Mouse (Mus musculus): Measurements from ENCODE around the gene Slx1b. TPM values are rescaled to one million over a fixed set of nuclear protein-coding genes. Genes with fewer than 3 reads are reported as not detected.
"Not testable (repeated sequence)": the region's sequence is repeated elsewhere in the genome, so short reads cannot be mapped to it uniquely, and the experiment has no call there.

Slx1b gene
- polyA plus RNA-seq (2015; fragmentation: Nextera tagmentation; extraction: Ambion mirVana) = 9.8 and 12.5 TPM in 2 replicates

DNA sequence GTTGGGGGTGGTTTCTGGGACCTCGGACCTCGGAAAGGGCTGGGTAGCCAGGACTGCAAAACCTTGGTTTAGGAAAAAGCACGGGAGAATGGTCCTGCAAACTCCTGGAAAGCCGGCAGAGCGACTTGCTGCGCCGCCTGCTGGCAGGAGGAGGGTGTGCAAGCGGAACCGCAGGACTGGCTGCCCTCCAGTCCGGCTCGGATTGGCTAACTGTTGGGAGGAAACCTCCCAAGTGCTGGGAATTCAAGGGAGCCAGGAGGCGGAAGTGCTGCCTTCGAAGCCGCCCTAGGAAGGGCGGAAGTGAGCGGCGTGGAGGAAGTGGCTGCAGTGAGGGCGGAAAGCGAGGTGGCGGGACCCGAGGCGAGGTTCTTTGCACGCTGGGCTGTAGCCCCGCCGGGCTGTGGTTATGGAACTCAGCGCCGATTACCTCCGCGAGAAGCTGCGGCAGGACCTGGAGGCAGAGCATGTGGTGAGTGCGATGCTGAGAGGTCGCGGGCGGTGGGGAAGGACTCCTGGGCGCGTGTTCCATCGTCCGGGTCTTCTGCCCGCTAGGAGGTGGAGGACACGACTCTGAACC is at the start of gene Slx1b:
Gene Slx1b, minus strand, starts transcription at position 154 of the 577 bp plus-strand sequence.
- under 1% methylated on average over 40 of the region's 40 CpGs for WGBS
- Histone ChIP-seq H3K9me3 (replicated peaks) (no peaks in the 10 kb centered on the region), H3K4me3 (replicated peaks) (peak within 1 kb of the TSS; percentile 72), H3K4me2 (replicated peaks) (peak within 1 kb of the TSS; percentile 86), H3K27ac (replicated peaks) (peak within 1 kb of the TSS; percentile 97), H3K36me3 (peaks cover 20% of the 10 kb centered on the region), H3K27me3 (no peaks in the 10 kb centered on the region), H3K9ac (peak within 1 kb of the TSS; percentile 84), H3K4me1 (peaks cover 23% of the 10 kb centered on the region)
- ATAC-seq (ENCODE audit: insufficient number of reproducible peaks, low FRiP score, low TSS enrichment, low read depth) = peak; percentile 95

DNA sequence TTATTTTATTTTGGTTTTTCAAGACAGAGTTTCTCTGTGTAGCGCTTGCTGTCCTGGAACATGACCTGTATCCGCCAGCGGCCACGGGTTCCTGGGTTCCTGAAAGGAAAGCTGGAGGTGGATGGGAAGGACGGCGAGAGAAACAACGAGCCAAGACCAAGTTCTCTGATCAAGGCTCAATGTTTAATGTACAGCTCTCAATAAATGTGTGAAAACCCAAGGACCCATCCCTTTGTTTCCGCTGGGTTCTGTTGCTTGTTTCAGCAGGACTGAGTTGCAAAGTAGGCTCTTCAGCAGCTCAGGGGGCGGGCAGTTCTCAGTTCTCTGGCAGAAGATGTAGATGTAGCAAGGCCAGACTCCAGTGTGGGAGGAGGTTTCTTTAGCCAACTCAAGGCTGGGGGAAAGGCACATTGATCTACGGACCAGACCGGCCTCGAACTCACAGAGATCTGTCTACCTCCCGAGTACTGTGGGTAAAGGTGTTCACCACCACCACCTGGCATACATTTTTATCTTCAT is 46.4 kb upstream of the Slx1b start:
- no peak overlapping the region for H3K9ac ChIP-seq
- 89% methylated on average over 13 of the region's 13 CpGs for WGBS
- ATAC-seq (ENCODE audit: insufficient number of reproducible peaks, low FRiP score, low TSS enrichment, low read depth) = no peak
- H3K4me3 ChIP-seq (replicated peaks) = no peak overlapping the region
- H3K9me3 ChIP-seq (replicated peaks) = no peaks in the 10 kb centered on the region
- no peaks in the 10 kb centered on the region for H3K36me3 ChIP-seq
- no peak overlapping the region for H3K27ac ChIP-seq (replicated peaks)
- peaks cover 3% of the 10 kb centered on the region; the same call in 1 of the 2 replicates for H3K4me1 ChIP-seq
- no peaks in the 10 kb centered on the region for H3K27me3 ChIP-seq
- H3K4me2 ChIP-seq (replicated peaks) = no peak overlapping the region

DNA sequence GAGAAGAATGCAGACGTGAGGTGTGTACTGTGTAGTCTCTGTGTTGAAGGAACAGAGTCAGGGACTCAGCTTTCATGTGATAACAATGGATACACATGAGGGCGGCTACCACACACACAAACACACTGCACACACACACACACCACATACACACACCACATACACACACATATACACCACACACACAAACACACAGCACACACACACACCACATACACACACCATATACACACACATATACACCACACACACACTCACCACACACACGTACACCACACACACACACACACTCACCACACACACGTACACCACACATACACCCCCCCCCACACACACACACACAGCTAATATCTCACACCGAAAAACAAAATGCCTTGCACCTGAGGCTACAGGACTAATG is 45.9 kb upstream of the Slx1b start:
- no peak for ATAC-seq (ENCODE audit: insufficient number of reproducible peaks, low FRiP score, low TSS enrichment, low read depth)
- Histone ChIP-seq H3K9me3 (replicated peaks) (no peaks in the 10 kb centered on the region), H3K4me3 (replicated peaks) (no peak overlapping the region), H3K4me1 (peaks cover 3% of the 10 kb centered on the region; the same call in 1 of the 2 replicates), H3K27me3 (no peaks in the 10 kb centered on the region), H3K9ac (no peak overlapping the region), H3K27ac (replicated peaks) (no peak overlapping the region), H3K4me2 (replicated peaks) (no peak overlapping the region), H3K36me3 (no peaks in the 10 kb centered on the region)
- 83% methylated on average over 5 of the region's 5 CpGs for WGBS

DNA sequence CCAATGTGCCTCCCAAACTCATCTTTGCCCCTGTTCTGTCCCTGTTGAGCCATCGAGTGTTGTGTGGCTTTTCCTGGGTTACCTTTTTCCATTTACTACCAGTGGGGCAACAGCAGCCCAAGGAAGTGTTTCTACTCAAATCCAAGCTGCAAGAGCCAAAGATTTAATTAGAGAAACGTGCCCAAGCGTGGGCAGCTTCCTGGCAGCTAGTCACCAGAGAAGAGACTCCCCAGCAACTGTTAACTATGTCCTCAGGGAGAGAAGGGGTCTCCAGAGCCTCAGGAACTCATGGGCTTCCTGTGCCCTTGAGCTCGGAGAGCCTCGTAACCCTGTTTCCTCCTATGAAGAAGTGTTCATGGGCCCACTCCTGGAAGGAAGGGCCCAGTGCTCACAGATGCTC is 45.4 kb upstream of the Slx1b start:
- Histone ChIP-seq H3K27ac (replicated peaks) (no peak overlapping the region), H3K4me2 (replicated peaks) (no peak overlapping the region), H3K9ac (no peak overlapping the region), H3K9me3 (replicated peaks) (no peaks in the 10 kb centered on the region), H3K36me3 (no peaks in the 10 kb centered on the region), H3K4me1 (0 out of 2 replicates have a peak, but pooled peaks cover 3% of the 10 kb centered on the region), H3K4me3 (replicated peaks) (no peak overlapping the region), H3K27me3 (no peaks in the 10 kb centered on the region)
- no peak for ATAC-seq (ENCODE audit: insufficient number of reproducible peaks, low FRiP score, low TSS enrichment, low read depth)
- 53% methylated on average over 5 of the region's 5 CpGs for WGBS

DNA sequence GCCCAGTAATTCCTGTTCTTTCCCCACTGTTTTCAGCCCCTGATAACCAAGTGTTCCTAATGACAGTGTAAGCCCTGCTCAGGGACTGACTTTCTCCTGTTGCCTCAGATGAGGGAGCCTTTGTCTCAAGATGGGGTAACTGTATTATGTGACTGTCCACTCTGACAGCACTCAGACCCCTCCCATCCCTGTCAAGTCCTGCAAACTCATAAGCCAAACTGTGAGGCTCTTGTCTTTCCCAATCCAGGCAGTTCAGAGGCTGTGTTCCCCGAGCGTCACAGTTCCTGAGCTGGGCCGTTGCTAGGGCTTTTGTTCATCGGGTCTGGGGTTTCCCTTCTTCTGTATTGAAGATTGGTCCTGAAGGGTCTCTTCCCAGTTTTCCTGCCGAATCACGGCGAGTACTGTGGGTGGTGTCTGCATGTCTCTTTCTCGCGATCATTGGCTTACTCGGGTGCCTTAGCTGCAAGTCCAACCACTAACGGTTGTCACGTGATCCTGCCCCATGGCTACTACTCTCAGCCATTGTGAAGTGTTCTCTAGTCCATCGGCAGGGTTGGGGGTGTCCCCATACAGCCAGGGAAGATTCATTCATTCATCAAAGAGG is 44.6 kb upstream of the Slx1b start:
- no peaks in the 10 kb centered on the region for H3K9me3 ChIP-seq (replicated peaks)
- no peak overlapping the region for H3K4me2 ChIP-seq (replicated peaks)
- no peaks in the 10 kb centered on the region for H3K27me3 ChIP-seq
- no peak overlapping the region for H3K4me3 ChIP-seq (replicated peaks)
- no peak for ATAC-seq (ENCODE audit: insufficient number of reproducible peaks, low FRiP score, low TSS enrichment, low read depth)
- H3K36me3 ChIP-seq = no peaks in the 10 kb centered on the region
- no peak overlapping the region for H3K9ac ChIP-seq
- WGBS = 79% methylated on average over 13 of the region's 13 CpGs
- no peak overlapping the region for H3K27ac ChIP-seq (replicated peaks)
- H3K4me1 ChIP-seq = 0 out of 2 replicates have a peak, but pooled peaks cover 3% of the 10 kb centered on the region

DNA sequence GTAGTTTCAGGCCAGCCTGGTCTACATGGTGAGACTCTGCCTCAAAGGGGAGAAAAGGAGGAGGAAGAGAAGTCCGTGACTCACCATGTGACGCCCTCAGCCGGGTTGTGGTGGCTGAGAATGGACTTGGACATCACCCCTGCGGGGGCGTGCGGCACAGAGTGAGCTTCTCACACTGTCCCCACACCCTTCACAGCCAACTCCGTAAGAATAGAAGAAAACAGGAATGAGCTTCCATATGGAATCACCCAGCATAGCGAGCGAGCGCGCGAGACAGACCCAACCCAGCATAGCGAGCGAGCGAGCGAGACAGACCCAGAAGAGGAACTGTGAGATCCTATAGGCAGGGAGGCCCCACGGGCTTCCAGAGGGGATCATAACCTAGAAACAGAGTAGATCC is 44.0 kb upstream of the Slx1b start:
- no peak for ATAC-seq (ENCODE audit: insufficient number of reproducible peaks, low FRiP score, low TSS enrichment, low read depth)
- Histone ChIP-seq H3K4me2 (replicated peaks) (no peak overlapping the region), H3K9ac (no peak overlapping the region), H3K27ac (replicated peaks) (no peak overlapping the region), H3K36me3 (no peaks in the 10 kb centered on the region), H3K9me3 (replicated peaks) (no peaks in the 10 kb centered on the region), H3K4me3 (replicated peaks) (no peak overlapping the region), H3K27me3 (no peaks in the 10 kb centered on the region), H3K4me1 (0 out of 2 replicates have a peak, but pooled peaks cover 3% of the 10 kb centered on the region)
- WGBS = 86% methylated on average over 17 of the region's 17 CpGs

DNA sequence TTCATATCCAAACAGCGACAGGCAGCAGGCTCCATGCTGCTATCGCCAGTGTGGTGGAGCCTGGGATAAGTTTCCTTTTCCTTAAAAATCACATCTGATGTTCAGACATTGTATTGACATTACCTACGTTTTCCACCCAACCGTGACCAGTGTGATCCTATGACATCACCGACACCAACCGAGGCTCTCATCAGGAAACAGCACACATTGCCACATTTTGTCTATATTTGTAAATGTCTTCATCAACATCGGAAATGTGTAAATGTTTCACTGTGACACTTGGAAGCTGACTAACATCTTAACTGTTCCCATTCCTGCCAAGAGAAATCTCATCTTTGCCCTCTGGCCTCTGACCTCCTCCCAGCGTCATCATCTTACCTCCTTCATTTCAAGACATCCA is 40.5 kb upstream of the Slx1b start:
- WGBS = 72% methylated on average over 8 of the region's 8 CpGs
- no peak overlapping the region for H3K4me2 ChIP-seq (replicated peaks)
- H3K9me3 ChIP-seq (replicated peaks) = no peaks in the 10 kb centered on the region
- no peak overlapping the region for H3K27ac ChIP-seq (replicated peaks)
- H3K4me1 ChIP-seq = 0 out of 2 replicates have a peak, but pooled peaks cover 1% of the 10 kb centered on the region
- no peaks in the 10 kb centered on the region for H3K27me3 ChIP-seq
- no peak overlapping the region for H3K9ac ChIP-seq
- H3K4me3 ChIP-seq (replicated peaks) = no peak overlapping the region
- H3K36me3 ChIP-seq = no peaks in the 10 kb centered on the region
- no peak for ATAC-seq (ENCODE audit: insufficient number of reproducible peaks, low FRiP score, low TSS enrichment, low read depth)

DNA sequence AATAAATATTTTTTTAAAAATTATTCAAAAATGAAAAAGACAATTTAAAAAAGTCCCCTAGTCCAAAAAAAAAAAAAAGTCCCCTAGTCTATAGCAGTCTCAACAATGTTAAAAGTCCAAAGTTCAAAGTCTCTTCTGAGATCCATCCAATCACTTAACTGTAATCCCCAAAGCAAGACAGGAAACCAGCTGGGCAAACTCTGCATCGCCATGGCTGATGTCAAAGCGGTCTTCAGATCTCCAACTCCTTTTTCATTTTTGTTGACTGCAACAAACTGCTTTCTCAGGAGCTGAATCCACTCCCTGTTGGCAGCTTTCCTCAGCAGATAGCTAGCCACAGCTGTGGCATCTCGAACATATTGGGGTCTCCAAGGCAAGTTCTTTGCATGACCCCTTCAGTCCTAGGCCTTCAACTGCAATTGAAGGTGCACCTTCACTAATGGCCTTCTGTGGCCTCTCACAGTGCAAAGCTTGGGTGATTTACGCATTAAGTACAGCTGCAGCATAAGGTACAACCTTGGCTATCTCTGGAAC is 34.7 kb upstream of the Slx1b start:
- ATAC-seq (ENCODE audit: insufficient number of reproducible peaks, low FRiP score, low TSS enrichment, low read depth); H3K4me2 ChIP-seq (replicated peaks): not testable (repeated sequence)

DNA sequence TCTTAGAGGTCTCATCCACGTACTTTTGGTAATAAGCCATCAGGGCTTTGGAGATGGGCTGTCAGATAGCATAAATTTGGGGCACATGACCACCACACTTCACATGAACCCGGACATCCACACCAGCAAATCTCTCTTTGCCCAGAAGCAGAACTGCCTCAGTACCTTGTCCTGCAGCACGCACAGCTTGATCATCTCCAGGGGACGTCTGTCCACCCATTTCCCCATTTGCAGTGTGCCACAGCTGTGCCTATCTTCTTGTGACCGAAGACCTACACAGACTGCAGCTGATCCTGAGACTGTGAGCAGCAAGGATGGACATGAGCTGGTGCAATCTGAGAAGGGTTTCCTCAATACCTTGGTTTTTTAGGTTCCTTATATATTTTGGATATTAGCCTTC is 30.1 kb upstream of the Slx1b start:
- no peak overlapping the region for H3K4me3 ChIP-seq (replicated peaks)
- ATAC-seq (ENCODE audit: insufficient number of reproducible peaks, low FRiP score, low TSS enrichment, low read depth) = no peak
- H3K9me3 ChIP-seq (replicated peaks) = no peaks in the 10 kb centered on the region
- H3K27me3 ChIP-seq = no peaks in the 10 kb centered on the region
- 78% methylated on average over 5 of the region's 5 CpGs for WGBS
- no peaks in the 10 kb centered on the region for H3K4me1 ChIP-seq
- no peak overlapping the region for H3K27ac ChIP-seq (replicated peaks)
- H3K36me3 ChIP-seq = no peaks in the 10 kb centered on the region
- H3K9ac ChIP-seq = no peak overlapping the region
- H3K4me2 ChIP-seq (replicated peaks) = no peak overlapping the region

More for the DNA sequence above, 34.7 kb upstream of the Slx1b start:
- not testable (repeated sequence) for H3K4me1 ChIP-seq; H3K9ac ChIP-seq; H3K36me3 ChIP-seq; H3K9me3 ChIP-seq (replicated peaks); H3K27ac ChIP-seq (replicated peaks); H3K4me3 ChIP-seq (replicated peaks); H3K27me3 ChIP-seq
- 75% methylated on average over 4 of the region's 4 CpGs for WGBS

DNA sequence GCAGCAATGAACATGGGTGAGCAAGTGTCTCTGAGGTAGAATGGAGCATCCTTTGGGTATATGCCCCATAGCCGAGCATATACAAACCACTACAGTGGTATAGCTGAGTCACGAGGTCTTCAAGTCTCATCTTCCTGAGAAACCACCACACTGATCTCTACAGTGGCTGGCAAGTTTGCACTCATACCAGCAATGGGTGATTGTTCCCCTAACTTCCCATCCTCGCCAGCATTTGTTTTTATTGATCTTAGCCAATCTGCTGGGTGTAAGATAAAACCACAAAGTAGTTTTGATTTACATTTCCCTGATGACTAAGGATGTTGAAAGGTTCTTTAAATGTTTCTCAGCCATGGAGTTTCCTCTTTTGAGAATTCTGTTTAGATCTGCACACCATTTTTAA is 29.5 kb upstream of the Slx1b start:
- WGBS = 62% methylated on average over 3 of the region's 3 CpGs
- no peak overlapping the region for H3K9ac ChIP-seq
- H3K9me3 ChIP-seq (replicated peaks) = no peaks in the 10 kb centered on the region
- H3K4me2 ChIP-seq (replicated peaks) = no peak overlapping the region
- H3K27me3 ChIP-seq = no peaks in the 10 kb centered on the region
- H3K4me3 ChIP-seq (replicated peaks) = no peak overlapping the region
- H3K4me1 ChIP-seq = no peaks in the 10 kb centered on the region
- ATAC-seq (ENCODE audit: insufficient number of reproducible peaks, low FRiP score, low TSS enrichment, low read depth) = no peak
- no peaks in the 10 kb centered on the region for H3K36me3 ChIP-seq
- H3K27ac ChIP-seq (replicated peaks) = no peak overlapping the region

DNA sequence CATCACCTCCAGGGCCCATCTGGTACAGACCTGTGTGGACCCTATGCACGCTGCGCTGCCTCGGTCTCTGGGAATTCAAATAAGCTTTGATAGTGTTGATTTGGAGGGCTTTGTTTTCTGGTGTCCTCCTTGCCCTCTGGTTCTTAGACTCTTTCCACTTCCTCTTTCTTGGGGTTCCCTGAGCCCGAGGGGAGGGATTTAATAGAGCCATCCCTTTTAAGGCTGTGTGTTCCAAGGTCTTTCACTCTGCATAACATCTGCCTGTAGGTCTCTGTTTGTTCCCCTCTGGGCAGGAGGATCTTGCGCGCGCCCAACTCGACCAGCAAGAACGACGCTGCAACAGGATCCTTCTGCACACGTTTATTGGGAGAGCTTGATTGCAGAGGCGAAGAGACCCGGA is 26.1 kb upstream of the Slx1b start:
- Histone ChIP-seq H3K27me3 (no peaks in the 10 kb centered on the region), H3K9me3 (replicated peaks) (no peaks in the 10 kb centered on the region), H3K36me3 (no peaks in the 10 kb centered on the region), H3K4me3 (replicated peaks) (no peak overlapping the region), H3K4me2 (replicated peaks) (no peak overlapping the region), H3K4me1 (no peaks in the 10 kb centered on the region), H3K9ac (no peak overlapping the region), H3K27ac (replicated peaks) (no peak overlapping the region)
- ATAC-seq (ENCODE audit: insufficient number of reproducible peaks, low FRiP score, low TSS enrichment, low read depth) = no peak
- 92% methylated on average over 13 of the region's 13 CpGs for WGBS

Data from embryonic facial prominence, embryonic 15.5 days (tissue).